Mouse (Mus musculus): ENCODE results near the gene Maml3.

Maml3 gene

GRCm38 (mm10) chr3:51821551-51821950, 283.3 kb downstream of the Maml3 start:
- no peak for DNase-seq (ENCODE audit: low spot score)

DNA sequence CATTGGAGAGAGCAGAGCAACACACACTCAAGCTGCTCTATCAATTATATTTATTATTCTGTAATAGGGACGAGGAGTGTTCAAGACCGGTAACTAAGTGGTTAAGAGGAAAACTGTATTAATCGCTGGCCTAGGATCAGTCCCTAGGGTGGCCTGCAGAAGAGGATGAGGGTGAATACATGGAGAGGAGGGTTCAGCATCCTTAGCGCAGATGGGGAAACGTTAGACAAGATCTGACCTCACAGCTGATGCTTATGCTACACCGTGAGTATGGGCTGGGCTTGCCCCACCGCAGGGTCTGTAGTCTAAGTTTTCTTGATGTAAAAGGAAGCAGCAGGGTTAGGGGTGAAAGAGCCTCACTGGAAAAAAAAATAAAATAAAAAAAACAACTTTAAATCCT, 285.8 kb downstream of the Maml3 start:
- no peak for DNase-seq (ENCODE audit: low spot score)

DNA sequence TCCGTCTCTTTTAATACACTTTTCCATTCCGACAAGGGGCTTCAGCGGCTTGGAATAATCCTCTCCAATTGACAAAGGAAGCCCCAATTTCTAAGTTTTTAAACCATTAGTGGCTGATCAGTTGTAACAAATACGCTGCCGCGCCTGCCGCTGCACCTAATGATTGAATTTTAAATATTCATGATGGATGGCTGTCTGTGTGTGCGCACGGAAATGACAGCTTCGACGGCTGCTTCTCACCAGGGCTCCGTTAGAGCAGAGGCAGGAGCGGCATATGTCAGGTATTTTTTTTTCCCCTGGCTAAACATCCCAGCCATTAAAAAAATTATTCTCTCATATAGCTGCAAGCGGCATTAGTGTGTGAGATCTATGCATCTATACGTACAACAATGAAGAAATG, 287.0 kb downstream of the Maml3 start:
- no peak for DNase-seq (ENCODE audit: low spot score)

- DNase-seq (ENCODE audit: low spot score): no peak
Measured at GRCm38 (mm10) chr3:51817329-51817728, 287.5 kb downstream of the Maml3 start.

DNA sequence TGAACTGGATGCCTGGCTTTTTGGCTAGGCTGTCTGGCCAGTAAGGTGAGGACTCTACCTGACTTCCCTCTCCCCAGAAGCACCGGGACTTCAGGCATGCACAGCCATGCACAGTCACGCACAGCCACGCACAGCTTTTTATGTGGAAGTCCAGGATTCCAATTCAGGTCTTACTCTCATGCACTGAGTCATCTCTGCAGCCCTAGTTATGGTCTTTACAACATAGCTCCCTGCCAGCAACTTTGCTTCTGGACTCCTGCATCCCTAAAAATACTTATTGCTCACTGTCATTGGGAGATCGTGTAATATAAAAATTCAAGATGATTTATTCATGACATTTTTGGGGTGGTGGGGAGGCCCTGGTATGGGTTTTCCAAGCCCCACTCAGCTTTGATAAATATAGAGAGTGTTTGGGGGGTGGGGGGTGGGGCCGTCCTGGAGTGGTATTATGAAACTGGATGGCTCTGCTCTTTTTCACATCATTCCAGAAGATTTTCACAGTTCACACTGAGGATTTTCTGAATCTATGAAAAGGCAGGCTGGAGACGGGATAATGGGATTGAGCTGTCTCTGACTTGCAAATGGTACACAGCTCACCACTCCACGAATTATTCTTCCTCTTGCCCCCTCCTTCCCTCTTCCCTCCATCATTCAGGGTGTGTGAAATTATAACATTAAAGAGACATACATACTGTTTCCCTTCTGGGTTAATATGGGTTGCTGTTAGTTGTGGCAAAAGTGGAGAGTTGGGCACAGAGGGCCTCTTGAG, 288.2 kb downstream of the Maml3 start:
- no peak for DNase-seq (ENCODE audit: low spot score)

GRCm38 (mm10) chr3:51814073-51814472, 290.8 kb downstream of the Maml3 start:
- no peak for DNase-seq (ENCODE audit: low spot score)

DNA sequence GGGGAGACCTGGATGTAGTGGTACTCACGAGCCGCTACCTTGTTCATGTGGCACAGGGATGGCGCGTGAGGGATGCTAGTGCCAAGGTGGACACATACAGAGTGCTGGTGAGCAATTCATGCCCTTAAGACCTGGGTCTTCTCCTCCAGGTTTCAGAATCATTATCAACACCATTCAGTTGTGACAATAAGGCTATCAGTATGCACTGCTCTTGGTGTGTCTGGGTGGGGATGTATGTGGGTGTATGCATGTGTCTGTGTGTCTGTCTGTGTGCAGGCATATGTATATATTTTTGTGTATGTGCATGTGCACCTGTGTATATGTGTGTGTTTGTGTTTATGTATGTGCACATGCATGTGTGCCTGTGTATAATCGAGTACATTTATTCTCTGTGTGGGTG, 291.7 kb downstream of the Maml3 start:
- no peak for DNase-seq (ENCODE audit: low spot score)

- DNase-seq (ENCODE audit: low spot score): no peak
Measured at GRCm38 (mm10) chr3:51810731-51811130, 294.1 kb downstream of the Maml3 start.

DNA sequence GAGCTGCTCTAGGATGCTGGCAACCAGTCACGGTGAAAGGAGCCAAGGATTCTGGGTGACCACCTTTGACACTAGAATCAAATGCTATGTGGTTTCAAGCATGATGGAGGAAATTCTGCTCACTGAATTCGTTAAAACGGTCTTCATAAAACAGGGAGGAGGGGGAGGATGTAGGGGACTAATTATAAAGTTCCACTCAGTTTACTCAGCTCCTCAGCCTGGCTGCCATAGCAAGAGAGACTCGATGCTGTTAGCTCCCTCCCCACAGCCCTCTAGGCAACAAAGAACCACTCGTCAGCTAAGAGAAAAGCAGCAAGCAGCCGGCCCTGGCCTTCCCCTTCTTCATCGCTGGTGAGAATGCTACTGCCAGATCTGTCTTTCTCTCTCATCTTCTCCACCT, 295.1 kb downstream of the Maml3 start:
- no peak for DNase-seq (ENCODE audit: low spot score)

DNA sequence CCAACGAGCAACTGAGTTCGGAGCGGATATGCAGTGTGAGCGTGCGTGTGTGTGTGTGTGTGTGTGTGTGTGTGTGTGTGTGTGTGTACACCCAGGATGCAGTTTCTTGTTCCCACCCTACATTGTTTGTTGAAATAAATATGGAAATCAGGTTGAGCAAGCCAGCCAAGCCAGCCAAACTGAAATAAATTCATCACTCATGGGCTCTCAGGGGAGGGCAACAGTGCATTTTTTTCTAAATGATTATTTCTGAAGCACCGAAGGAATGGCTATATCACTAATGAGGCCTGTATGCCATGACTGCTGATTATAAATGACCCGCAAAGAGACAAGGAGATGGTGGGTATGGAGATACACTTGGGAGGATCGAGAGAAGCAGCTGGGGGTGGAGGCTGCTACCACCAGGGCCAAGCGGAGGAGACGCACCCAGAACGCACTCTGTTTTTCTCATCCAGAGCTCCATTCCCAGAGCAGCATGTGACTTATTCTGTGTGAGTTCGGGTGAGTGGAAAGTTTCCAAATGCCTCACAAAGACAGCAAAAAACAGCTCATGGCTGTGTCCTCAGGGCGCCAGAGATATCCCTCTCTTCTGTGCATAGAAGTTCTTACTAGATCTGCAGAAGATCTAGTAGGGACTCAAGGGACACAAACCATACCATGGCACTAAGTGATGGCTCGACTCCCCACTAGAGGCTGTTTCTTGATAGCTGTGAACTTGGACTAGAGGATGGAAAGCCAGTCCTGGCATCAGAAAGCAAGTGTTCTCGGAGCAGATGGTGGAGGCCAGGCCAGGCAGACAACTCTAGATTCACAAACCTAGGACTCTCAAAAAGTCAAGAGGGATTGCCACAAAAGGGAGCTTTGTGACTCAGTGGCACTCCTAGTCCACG, 296.6 kb downstream of the Maml3 start:
- no peak for DNase-seq (ENCODE audit: low spot score)

GRCm38 (mm10) chr3:51805488-51806318, 299.2 kb downstream of the Maml3 start:
- DNase-seq (ENCODE audit: low spot score): no peak

DNA sequence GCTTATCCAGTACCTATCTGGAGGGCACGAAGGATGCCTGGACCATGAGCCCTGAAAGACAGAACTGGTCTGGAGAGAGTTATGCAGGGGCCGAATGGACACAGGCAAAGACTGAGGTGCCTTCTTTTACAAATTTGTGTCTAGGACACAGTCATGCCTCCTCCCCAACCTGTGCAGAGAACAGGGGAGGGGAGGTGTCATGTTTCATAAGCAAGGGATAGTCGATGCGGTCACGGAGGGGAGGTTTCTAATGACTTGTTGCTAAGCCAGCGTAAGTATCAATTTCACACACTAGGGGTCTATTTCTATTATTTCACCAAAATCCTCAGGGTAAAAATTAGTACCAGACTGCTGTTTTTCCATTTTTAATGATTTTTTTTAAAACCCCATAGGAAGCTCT, 301.0 kb downstream of the Maml3 start:
- DNase-seq (ENCODE audit: low spot score): no peak

GRCm38 (mm10) chr3:51799650-51800049, 305.2 kb downstream of the Maml3 start:
- no peak for DNase-seq (ENCODE audit: low spot score)

DNA sequence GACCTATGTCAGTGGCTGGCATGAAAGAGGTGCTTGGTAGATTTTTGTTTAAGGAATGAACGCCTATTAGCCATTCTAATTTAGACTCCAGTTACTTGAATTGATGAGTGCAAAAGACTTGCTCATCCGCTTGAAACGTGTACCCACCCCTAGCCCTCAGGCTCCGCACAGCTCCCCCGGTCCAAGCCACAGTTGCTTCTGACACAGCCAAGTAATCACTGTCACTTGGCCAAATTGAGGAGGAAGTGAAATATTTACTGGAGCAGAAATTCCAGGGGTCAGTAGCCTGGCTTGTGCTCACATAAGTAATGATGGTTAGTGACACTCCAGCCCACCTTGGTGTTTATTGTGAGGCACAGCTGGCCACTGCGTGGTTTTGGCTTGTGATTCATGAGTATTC, 308.0 kb downstream of the Maml3 start:
- DNase-seq (ENCODE audit: low spot score): no peak

DNA sequence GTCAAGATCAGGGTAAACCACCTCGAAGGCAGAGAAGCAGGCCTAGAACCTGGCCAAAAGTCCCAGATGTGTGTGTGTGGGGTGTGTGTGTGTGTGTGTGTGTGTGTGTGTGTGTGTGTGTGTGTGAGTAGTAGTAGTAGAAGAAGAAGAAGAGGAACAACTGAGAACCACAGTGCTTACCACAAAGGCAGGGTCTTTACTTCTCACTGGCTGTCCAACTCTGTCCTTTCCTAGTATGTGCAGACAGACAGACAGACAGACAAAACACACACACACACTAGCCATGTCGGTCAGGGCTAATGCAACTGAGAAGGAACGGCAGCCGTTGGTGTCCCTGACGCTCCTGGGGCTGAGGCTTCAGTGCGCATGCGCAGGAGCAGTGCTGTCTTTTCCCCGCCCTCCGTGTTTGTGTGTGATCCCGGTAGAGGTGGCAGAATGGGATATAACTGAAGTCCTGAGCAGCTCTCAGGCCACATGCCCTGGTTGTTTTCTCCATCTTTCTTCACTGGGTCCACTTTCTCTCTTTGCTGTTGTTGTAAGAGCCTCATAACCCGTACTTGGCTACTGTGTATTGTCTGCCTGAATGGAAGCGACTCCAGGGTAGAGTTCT, 308.6 kb downstream of the Maml3 start:
- peak; percentile 56 for DNase-seq (ENCODE audit: low spot score)

DNA sequence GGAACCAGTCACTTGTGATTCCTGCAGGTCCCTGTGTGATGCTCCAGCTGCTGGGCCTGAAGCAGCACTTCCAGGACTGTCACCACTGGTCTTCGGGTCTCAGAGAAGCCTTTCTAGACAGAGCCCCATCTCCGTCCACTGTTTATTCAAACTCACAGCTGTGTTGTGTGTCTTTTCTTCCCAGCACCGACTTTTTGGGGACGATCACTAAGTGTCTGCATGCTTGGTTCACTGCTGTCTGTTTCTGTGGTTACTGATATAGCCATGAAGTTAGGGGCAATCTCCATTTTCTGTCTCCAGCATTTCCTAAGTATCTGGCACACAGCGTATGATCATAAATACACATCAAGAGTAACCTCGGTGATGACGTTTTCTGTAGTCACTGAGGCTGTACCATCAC, 313.3 kb downstream of the Maml3 start:
- no peak for DNase-seq (ENCODE audit: low spot score)

GRCm38 (mm10) chr3:51789389-51789904, 315.4 kb downstream of the Maml3 start:
- DNase-seq (ENCODE audit: low spot score): no peak

DNA sequence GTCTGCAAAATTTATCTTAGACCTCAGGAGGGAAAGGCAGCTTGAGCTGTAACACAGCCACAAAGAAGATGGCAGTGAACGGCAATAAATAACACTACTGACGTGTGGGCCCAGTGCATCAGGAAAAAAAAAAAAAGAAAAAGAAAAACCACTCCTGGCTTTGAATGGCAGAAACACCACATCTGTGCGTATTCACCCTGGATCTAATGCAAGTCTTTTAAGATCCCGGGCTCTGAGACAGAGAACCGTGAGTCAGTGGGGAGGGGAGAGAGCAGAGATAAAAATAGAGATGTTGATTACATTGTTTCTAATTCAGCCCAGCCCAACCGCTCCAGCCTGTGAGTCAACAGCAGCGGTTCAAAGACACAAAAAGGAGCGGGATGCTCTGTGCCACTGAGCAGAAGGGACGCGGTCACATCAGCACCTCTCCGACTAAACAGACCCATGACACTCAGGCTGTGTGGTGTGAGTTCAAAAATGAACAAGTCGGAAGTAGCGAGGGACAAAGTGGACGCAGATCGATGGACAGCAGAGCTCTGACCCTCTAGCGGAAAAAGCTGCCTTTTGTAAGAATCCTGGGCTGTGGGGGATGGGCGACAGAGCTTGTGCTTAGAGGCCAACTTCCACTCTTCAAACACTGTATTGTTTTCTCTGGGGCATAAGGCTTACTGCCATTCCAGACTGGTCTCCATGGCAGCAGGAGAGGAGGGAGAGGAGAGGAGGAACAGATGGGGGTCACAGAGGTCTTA, 316.1 kb downstream of the Maml3 start:
- DNase-seq (ENCODE audit: low spot score): peak; percentile 83

DNA sequence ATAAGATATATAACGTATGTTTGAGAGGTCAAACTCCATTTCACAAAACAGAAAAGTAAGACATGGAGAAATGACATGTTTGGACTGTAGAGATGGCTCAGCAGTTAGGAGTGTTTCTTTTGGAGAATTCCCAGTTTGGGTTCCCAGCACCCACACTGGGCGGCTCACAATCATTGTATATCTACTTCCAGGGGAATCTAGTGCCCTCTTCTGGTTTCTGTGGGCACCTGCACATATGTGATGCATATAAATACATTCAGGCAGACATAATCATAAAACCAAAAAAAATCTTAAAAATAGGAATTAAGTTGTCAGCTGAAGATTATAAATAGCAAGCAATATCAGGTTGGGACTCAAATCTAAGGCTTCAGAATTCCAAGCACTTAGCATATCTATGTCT, 316.9 kb downstream of the Maml3 start:
- DNase-seq (ENCODE audit: low spot score): no peak

- no peak for DNase-seq (ENCODE audit: low spot score)
Measured at GRCm38 (mm10) chr3:51785796-51786195, 319.1 kb downstream of the Maml3 start.

- DNase-seq (ENCODE audit: low spot score): no peak
Measured at GRCm38 (mm10) chr3:51782191-51782590, 322.7 kb downstream of the Maml3 start.
